Mouse (Mus musculus) adrenal gland, postnatal 0 days (tissue): ENCODE measurements around the gene Col27a1. TPM values are rescaled to one million over a fixed set of nuclear protein-coding genes. Genes with fewer than 3 reads are reported as not detected.

ENCODE experiments used
- microRNA-seq: library from miRNA; unstranded; fragments of <30 nt; microRNA quantifications from one replicate; pipeline ENCODE4, GENCODE M21; 2016; ENCODE audit warnings: borderline replicate concordance; ENCODE audit not compliant: insufficient number of aligned reads
- polyA plus RNA-seq: library from polyadenylated mRNA; unstranded; fragments of >200 nt; fragmentation: Nextera tagmentation; extraction: Ambion mirVana; gene quantifications from 2 replicates; pipeline ENCODE4 v1.2.1, GENCODE M21; 2015

The Col27a1 gene
- polyA plus RNA-seq = 3.8 and 5.2 TPM in 2 replicates

GRCm38 (mm10) chr4:63213907-63214621 lies at the start of gene Col27a1:
Gene Col27a1, plus strand, starts transcription at chr4:63214004.

GRCm38 (mm10) chr4:63171969-63172685 lies 41.7 kb upstream of the Col27a1 start, which contains the start of gene Kif12:
Gene Kif12, minus strand, starts transcription at chr4:63172131.

GRCm38 (mm10) chr4:63344295-63344694 lies 130.5 kb downstream of the Col27a1 start, which contains the start of gene Orm1:
Gene Orm1, plus strand, starts transcription at chr4:63344560.

GRCm38 (mm10) chr4:63355877-63356665 lies 142.3 kb downstream of the Col27a1 start, which contains the start of gene Orm3:
Gene Orm3, plus strand, starts transcription at chr4:63356162.

GRCm38 (mm10) chr4:63362150-63362549 lies 148.3 kb downstream of the Col27a1 start, which contains the start of gene Orm2:
Gene Orm2, plus strand, starts transcription at chr4:63362449.

Small RNA genes lying within 50 kb of the gene (microRNA-seq; reads per million reads assigned to microRNA genes)
- 1,277 reads per million, percentile 80 among the genes with 10 or more reads in this experiment for gene Mir455

Other genes with a start within 250 kb of the Col27a1 start
- gene Zfp618, start 248.4 kb upstream of the Col27a1 start, polyA plus RNA-seq = 6.9 and 14.6 TPM in 2 replicates
- gene Ambp, start 59.2 kb upstream of the Col27a1 start, polyA plus RNA-seq = 43.0 and 62.1 TPM in 2 replicates
- 0.90 and 2.0 TPM in 2 replicates for gene Kif12, start 41.9 kb upstream of the Col27a1 start, polyA plus RNA-seq
- 1.1 and 2.3 TPM in 2 replicates for gene Orm1, start 130.6 kb downstream of the Col27a1 start, polyA plus RNA-seq
- 0.17 and 0.95 TPM in 2 replicates for gene Orm3, start 142.2 kb downstream of the Col27a1 start, polyA plus RNA-seq
- gene Orm2, start 148.4 kb downstream of the Col27a1 start, polyA plus RNA-seq = 0.18 TPM in 1 of 2 replicates, not detected in the other
- gene Akna, start 189.3 kb downstream of the Col27a1 start, polyA plus RNA-seq = 2.3 and 3.5 TPM in 2 replicates